ENCODE assay signal across 8 mouse cellular contexts in genomic region chr16:35021903-35022241, GRCm38 (mm10). TPM values are rescaled to one million over a fixed set of nuclear protein-coding genes. Genes with fewer than 3 reads are reported as not detected.
A peak's percentile ranks its signal among the peaks of the same experiment; 100 is the strongest.
DNase-seq lines count a peak whose midpoint lies in the region; ATAC-seq and TF ChIP-seq lines count a peak whose summit lies in the region.

No protein-coding gene starts in this region.

- WGBS in heart, adult 2 months: 54% methylated on average over 5 of the region's 5 CpGs
- 63% methylated on average over 5 of the region's 5 CpGs for WGBS in thymus, adult 2 months
- WGBS in liver, embryonic 11.5 days: 50% methylated on average over 5 of the region's 5 CpGs
- 54% methylated on average over 5 of the region's 5 CpGs for WGBS in stomach, postnatal 0 days

- no peaks in the 10 kb centered on the region for H3K4me1 ChIP-seq in heart, adult 2 months (ENCODE audit: control insufficient read depth, insufficient read depth, low read length)
- H3K4me1 ChIP-seq in thymus, adult 2 months (replicated peaks; ENCODE audit: control insufficient read depth, insufficient read depth, low read length): no peaks in the 10 kb centered on the region
- H3K4me1 ChIP-seq in liver, embryonic 11.5 days (replicated peaks; ENCODE audit: control insufficient read depth, insufficient read depth, low read length): no peaks in the 10 kb centered on the region; the same call in 1 of the 2 replicates
- no peaks in the 10 kb centered on the region for H3K4me1 ChIP-seq in stomach, postnatal 0 days (replicated peaks; ENCODE audit: control insufficient read depth, insufficient read depth)

- no peaks in the 10 kb centered on the region for H3K36me3 ChIP-seq in heart, adult 2 months (ENCODE audit: control insufficient read depth, insufficient read depth, low read length)
- H3K36me3 ChIP-seq in thymus, adult 2 months (ENCODE audit: control insufficient read depth, insufficient read depth, low read length): no peaks in the 10 kb centered on the region
- H3K36me3 ChIP-seq in liver, embryonic 11.5 days (ENCODE audit: control insufficient read depth, insufficient read depth, low read length): no peaks in the 10 kb centered on the region; the same call in 1 of the 2 replicates
- H3K36me3 ChIP-seq in stomach, postnatal 0 days (ENCODE audit: control insufficient read depth, insufficient read depth, low read length): no peaks in the 10 kb centered on the region

- no peaks in the 10 kb centered on the region for H3K79me2 ChIP-seq in heart, adult 2 months (replicated peaks; ENCODE audit: control insufficient read depth, insufficient read depth, low read length)

- TF ChIP-seq POLR2A in heart, adult 2 months (IDR thresholded peaks at IDR 0.05; ENCODE audit: insufficient read depth, low read depth, low read length): no peak
- TF ChIP-seq POLR2A in thymus, adult 2 months (IDR thresholded peaks at IDR 0.05; ENCODE audit: control insufficient read depth, extremely low read depth, insufficient read depth, low read length, poor library complexity): no peak

- intact Hi-C loops in heart, adult 2 months (cut with DNase I): loop anchor here (10.0 kb wide), 1 partner anchor 1837 kb away; the partner anchor contains the start of gene Osbpl11
- intact Hi-C loops in heart, postnatal 36 days (cut with DNase I): loop anchor here (5.0 kb wide), 1 partner anchor 1840 kb away; no protein-coding TSS in a partner anchor

- peak overlapping the region; percentile 12; the same call in 1 of the 2 replicates for H3K27ac ChIP-seq in heart, adult 2 months
- no peak overlapping the region for H3K27ac ChIP-seq in thymus, adult 2 months (ENCODE audit: control insufficient read depth, insufficient read depth, low read length)
- H3K27ac ChIP-seq in liver, embryonic 11.5 days (ENCODE audit: low read depth, low read length): no peak overlapping the region
- H3K27ac ChIP-seq in stomach, postnatal 0 days (replicated peaks): peak overlapping the region; percentile 49; the same call in 1 of the 2 replicates

- peak overlapping the region; percentile 72 for H3K4me2 ChIP-seq in liver, embryonic 11.5 days
- peak overlapping the region; percentile 74 for H3K4me2 ChIP-seq in stomach, postnatal 0 days (replicated peaks; ENCODE audit: low read depth)

- no peak for DNase-seq in heart, adult 2 months
- no peak for DNase-seq in heart, postnatal 36 days
- no peak for DNase-seq in thymus, adult 2 months
- DNase-seq in thymus, postnatal 10 days (ENCODE audit: low spot score in 2 of 2): no peak
- no peak for DNase-seq in liver, embryonic 11.5 days (ENCODE audit: low spot score)
- DNase-seq in stomach, postnatal 0 days (ENCODE audit: low spot score): no peak
- DNase-seq in testis, postnatal 14 days (ENCODE audit: low spot score): no peak
- no peak for DNase-seq in thymus, postnatal 14 days

- no peak for TF ChIP-seq EP300 in heart, adult 2 months (IDR thresholded peaks at IDR 0.05; ENCODE audit: insufficient read depth, low read depth, low read length)
- TF ChIP-seq EP300 in stomach, postnatal 0 days (optimal IDR thresholded peaks at IDR 0.05): no peak

- no peak overlapping the region; the same call in 1 of the 2 replicates for H3K9ac ChIP-seq in heart, adult 2 months (ENCODE audit: low read depth, low read length)
- H3K9ac ChIP-seq in liver, embryonic 11.5 days (ENCODE audit: low read depth, low read length): no peak overlapping the region
- H3K9ac ChIP-seq in stomach, postnatal 0 days (ENCODE audit: low read length): no peak overlapping the region

- H3K4me3 ChIP-seq in heart, adult 2 months: peak overlapping the region; percentile 97
- 0 out of 2 replicates have a peak overlapping the region, but pooled peaks have one; percentile 64 for H3K4me3 ChIP-seq in thymus, adult 2 months (ENCODE audit: control insufficient read depth, insufficient read depth, low read length)
- peak overlapping the region; percentile 93 for H3K4me3 ChIP-seq in liver, embryonic 11.5 days (ENCODE audit: low read depth, low read length)
- H3K4me3 ChIP-seq in stomach, postnatal 0 days (ENCODE audit: low read depth, low read length): peak overlapping the region; percentile 90

- H3K9me3 ChIP-seq in liver, embryonic 11.5 days (ENCODE audit: control insufficient read depth, low read length): no peaks in the 10 kb centered on the region
- no peaks in the 10 kb centered on the region for H3K9me3 ChIP-seq in stomach, postnatal 0 days (ENCODE audit: control insufficient read depth, low read length)

- H3K27me3 ChIP-seq in heart, adult 2 months (ENCODE audit: control insufficient read depth, insufficient read depth, low read length): no peaks in the 10 kb centered on the region
- no peaks in the 10 kb centered on the region for H3K27me3 ChIP-seq in thymus, adult 2 months (ENCODE audit: control insufficient read depth, insufficient read depth, low read length)
- H3K27me3 ChIP-seq in liver, embryonic 11.5 days (replicated peaks; ENCODE audit: control insufficient read depth, insufficient read depth, low read length): no peaks in the 10 kb centered on the region
- no peaks in the 10 kb centered on the region for H3K27me3 ChIP-seq in stomach, postnatal 0 days (ENCODE audit: control insufficient read depth, insufficient read depth, low read length)

- TF ChIP-seq CTCF in heart, adult 2 months (IDR thresholded peaks at IDR 0.05): no peak
- TF ChIP-seq CTCF in thymus, adult 2 months (IDR thresholded peaks at IDR 0.05; ENCODE audit: borderline replicate concordance, control insufficient read depth, extremely low read depth, insufficient read depth, low read length, poor library complexity): no peak
- no peak for TF ChIP-seq CTCF in stomach, postnatal 0 days (IDR thresholded peaks at IDR 0.05; ENCODE audit: low read depth)

- no peak for ATAC-seq in liver, embryonic 11.5 days (replicated peaks; ENCODE audit: low FRiP score)
- no peak for ATAC-seq in stomach, postnatal 0 days (ENCODE audit: low FRiP score, low TSS enrichment)

RNA-seq across cellular contexts. Expression of gene Hacd2, which starts 0.4 kb away (rescaled TPM):
- total RNA-seq in heart, adult 2 months (2021): 10 to 100 TPM in 1 of 2 experiments, 1 to 10 TPM in 1; 7.2 to 12.4 TPM
- polyA plus RNA-seq in heart, adult 2 months (2012; rRNA removed): 13.2 and 17.0 TPM in 2 replicates
- total RNA-seq in heart, postnatal 36 days (2021): 10 to 100 TPM in 1 of 2 experiments, 1 to 10 TPM in 1; 5.6 to 11.0 TPM
- 14.1 and 15.4 TPM in 2 replicates for polyA plus RNA-seq in thymus, adult 2 months (2012; rRNA removed)
- polyA plus RNA-seq in liver, embryonic 11.5 days (2014; fragmentation: Nextera tagmentation; extraction: Ambion mirVana): 49.1 and 50.2 TPM in 2 replicates
- polyA plus RNA-seq in stomach, postnatal 0 days (2015; fragmentation: Nextera tagmentation; extraction: Ambion mirVana): 99.6 and 107 TPM in 2 replicates

Comparison
In these comparisons a context has a peak if more than half of its experiments do, and no peak if none do; other contexts are left out.
1. H3K27ac ChIP-seq: peak in heart, adult 2 months (single experiment) and stomach, postnatal 0 days (single experiment); none in thymus, adult 2 months (single experiment) and liver, embryonic 11.5 days (single experiment).
2. Peak in every context shown above with its lines, with median percentiles within 50 percentile points of each other: H3K4me3 ChIP-seq.